8 mouse cellular contexts compared by ENCODE assay signal in the genomic region with DNA sequence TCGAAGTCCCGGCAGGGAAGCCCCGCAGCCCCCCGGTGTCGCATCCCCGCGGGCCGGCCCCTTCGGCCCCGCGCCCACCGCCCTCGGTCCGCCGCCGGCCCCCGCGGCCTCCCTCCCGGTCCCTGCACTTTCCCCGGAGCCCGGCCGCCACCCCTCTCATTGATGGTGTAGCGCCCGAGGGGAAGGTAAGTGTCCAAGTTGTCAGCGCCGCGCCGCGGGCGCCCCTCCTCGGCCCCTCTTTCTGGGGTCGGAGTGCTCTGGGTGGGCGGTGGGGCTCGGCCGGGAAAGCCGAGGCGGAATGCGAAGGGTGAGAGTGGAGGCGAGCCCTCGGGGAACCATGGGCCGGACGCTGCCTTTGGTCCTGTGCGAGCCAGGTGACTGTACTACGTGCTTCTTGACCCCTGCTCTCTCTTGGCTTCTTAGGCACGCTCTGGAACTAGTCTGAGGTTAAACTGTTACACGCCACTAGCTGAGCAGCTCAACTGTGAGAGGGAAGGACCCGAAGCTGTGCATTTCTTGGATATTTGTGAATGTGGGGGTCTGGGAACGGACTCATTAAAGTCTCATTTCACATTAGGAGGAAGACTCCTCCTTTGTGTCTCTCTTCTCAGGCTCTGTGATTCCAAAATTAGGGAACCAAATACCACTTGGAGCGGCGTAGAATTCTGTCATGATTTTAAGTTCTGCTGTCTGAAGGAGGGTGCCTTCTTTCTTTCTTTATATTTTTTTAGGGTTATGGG. TPM values are rescaled to one million over a fixed set of nuclear protein-coding genes. Genes with fewer than 3 reads are reported as not detected.
DNase-seq lines count a peak whose midpoint lies in the region; ATAC-seq and TF ChIP-seq lines count a peak whose summit lies in the region.

No protein-coding gene starts in this region.

- peak; percentile 26 for DNase-seq in layer of hippocampus, adult 11-12 months (ENCODE audit: low spot score)
- no peak for DNase-seq in layer of hippocampus, postnatal 14 days (ENCODE audit: low spot score in 2 of 2)
- DNase-seq in forebrain, embryonic 14.5 days (ENCODE audit: low spot score), result peak; percentile 36
- peak; percentile 65 for DNase-seq in hindbrain, embryonic 10.5 days (ENCODE audit: low spot score)
- DNase-seq in midbrain, embryonic 11.5 days (ENCODE audit: low spot score, missing footprints), result peak; percentile 95
- DNase-seq in splenic B cell, adult 2 months (ENCODE audit: low read depth, low spot score), result peak; percentile 50

- no peaks in the 10 kb centered on the region for H3K9me3 ChIP-seq in forebrain, embryonic 14.5 days (replicated peaks; ENCODE audit: control insufficient read depth, low read length)
- no peaks in the 10 kb centered on the region for H3K9me3 ChIP-seq in hindbrain, embryonic 10.5 days
- H3K9me3 ChIP-seq in limb, embryonic 12.5 days, result no peaks in the 10 kb centered on the region
- no peaks in the 10 kb centered on the region for H3K9me3 ChIP-seq in midbrain, embryonic 11.5 days (ENCODE audit: control insufficient read depth, low read length)

- H3K36me3 ChIP-seq in forebrain, embryonic 14.5 days (ENCODE audit: control insufficient read depth, insufficient read depth, low read length), result no peaks in the 10 kb centered on the region
- no peaks in the 10 kb centered on the region; the same call in 1 of the 2 replicates for H3K36me3 ChIP-seq in hindbrain, embryonic 10.5 days
- no peaks in the 10 kb centered on the region for H3K36me3 ChIP-seq in limb, embryonic 12.5 days
- no peaks in the 10 kb centered on the region for H3K36me3 ChIP-seq in midbrain, embryonic 11.5 days (ENCODE audit: control insufficient read depth, insufficient read depth, low read length)
- no peaks in the 10 kb centered on the region for H3K36me3 ChIP-seq in splenic B cell, adult 2 months (ENCODE audit: control insufficient read depth, insufficient read depth, low read length, poor library complexity, severe bottlenecking)

- TF ChIP-seq POLR2A in bone marrow, adult 2 months (IDR thresholded peaks at IDR 0.05; ENCODE audit: borderline replicate concordance, control insufficient read depth, low read depth, low read length), result no peak

- peak overlapping the region; percentile 82 for H3K4me3 ChIP-seq in bone marrow, adult 2 months (replicated peaks; ENCODE audit: control insufficient read depth, low read depth, low read length)
- peak overlapping the region; percentile 100 for H3K4me3 ChIP-seq in forebrain, embryonic 14.5 days (ENCODE audit: low read depth, low read length)
- peak overlapping the region; percentile 100 for H3K4me3 ChIP-seq in hindbrain, embryonic 10.5 days
- peak overlapping the region; percentile 90 for H3K4me3 ChIP-seq in limb, embryonic 12.5 days (replicated peaks)
- peak overlapping the region; percentile 75 for H3K4me3 ChIP-seq in midbrain, embryonic 11.5 days (ENCODE audit: low read depth, low read length)

- TF ChIP-seq CTCF in bone marrow, adult 2 months (IDR thresholded peaks at IDR 0.05; ENCODE audit: control insufficient read depth, insufficient read depth, low read length), result no peak

- peak; percentile 24 for ATAC-seq in forebrain, embryonic 14.5 days
- no peak for ATAC-seq in limb, embryonic 12.5 days (ENCODE audit: insufficient number of reproducible peaks, insufficient read depth, low FRiP score, low TSS enrichment, low read depth)
- ATAC-seq in midbrain, embryonic 11.5 days (ENCODE audit: low FRiP score), result peak; percentile 38

- peak overlapping the region; percentile 80 for H3K4me2 ChIP-seq in forebrain, embryonic 14.5 days (ENCODE audit: low read length)
- peak overlapping the region; percentile 66 for H3K4me2 ChIP-seq in limb, embryonic 12.5 days
- H3K4me2 ChIP-seq in midbrain, embryonic 11.5 days, result peak overlapping the region; percentile 73

- 2% methylated on average over 50 of the region's 50 CpGs for whole genome bisulfite sequencing in bone marrow, adult 2 months
- under 1% methylated on average over 49 of the region's 50 CpGs for WGBS in forebrain, embryonic 14.5 days
- WGBS in hindbrain, embryonic 10.5 days, result 2% methylated on average over 49 of the region's 50 CpGs
- 1% methylated on average over 49 of the region's 50 CpGs for WGBS in limb, embryonic 12.5 days
- under 1% methylated on average over 48 of the region's 50 CpGs for WGBS in midbrain, embryonic 11.5 days

- H3K9ac ChIP-seq in forebrain, embryonic 14.5 days (ENCODE audit: low read length), result peak overlapping the region; percentile 98
- peak overlapping the region; percentile 96 for H3K9ac ChIP-seq in limb, embryonic 12.5 days (replicated peaks)
- peak overlapping the region; percentile 85 for H3K9ac ChIP-seq in midbrain, embryonic 11.5 days (ENCODE audit: low read length)

- H3K4me1 ChIP-seq in bone marrow, adult 2 months (ENCODE audit: control insufficient read depth, insufficient read depth, low read length), result no peaks in the 10 kb centered on the region; the same call in none of the 2 replicates
- H3K4me1 ChIP-seq in forebrain, embryonic 14.5 days (ENCODE audit: control insufficient read depth, insufficient read depth, low read length), result peaks cover 14% of the 10 kb centered on the region; the same call in 1 of the 2 replicates
- peaks cover 32% of the 10 kb centered on the region for H3K4me1 ChIP-seq in hindbrain, embryonic 10.5 days (replicated peaks)
- peaks cover 35% of the 10 kb centered on the region for H3K4me1 ChIP-seq in limb, embryonic 12.5 days (replicated peaks)
- peaks cover 13% of the 10 kb centered on the region for H3K4me1 ChIP-seq in midbrain, embryonic 11.5 days (ENCODE audit: control insufficient read depth, insufficient read depth, low read length)

- no peaks in the 10 kb centered on the region for H3K27me3 ChIP-seq in forebrain, embryonic 14.5 days (replicated peaks; ENCODE audit: control insufficient read depth, insufficient read depth, low read length)
- no peaks in the 10 kb centered on the region for H3K27me3 ChIP-seq in hindbrain, embryonic 10.5 days (ENCODE audit: insufficient read depth, poor library complexity, severe bottlenecking)
- no peaks in the 10 kb centered on the region for H3K27me3 ChIP-seq in limb, embryonic 12.5 days
- H3K27me3 ChIP-seq in midbrain, embryonic 11.5 days (ENCODE audit: control insufficient read depth, insufficient read depth, low read length), result no peaks in the 10 kb centered on the region
- no peaks in the 10 kb centered on the region for H3K27me3 ChIP-seq in splenic B cell, adult 2 months (ENCODE audit: control insufficient read depth, insufficient read depth, low read length, poor library complexity, severe bottlenecking)

- peak overlapping the region; percentile 54; the same call in 1 of the 2 replicates for H3K27ac ChIP-seq in bone marrow, adult 2 months (ENCODE audit: control insufficient read depth, insufficient read depth, low read depth, low read length, poor library complexity)
- peak overlapping the region; percentile 99 for H3K27ac ChIP-seq in forebrain, embryonic 14.5 days (ENCODE audit: low read depth, low read length)
- peak overlapping the region; percentile 99 for H3K27ac ChIP-seq in hindbrain, embryonic 10.5 days
- peak overlapping the region; percentile 95 for H3K27ac ChIP-seq in limb, embryonic 12.5 days
- peak overlapping the region; percentile 75 for H3K27ac ChIP-seq in midbrain, embryonic 11.5 days (ENCODE audit: low read depth, low read length)

RNA-seq across cellular contexts. Expression of gene Rere, which starts 0.6 kb away (rescaled TPM):
- total RNA-seq in layer of hippocampus, postnatal 14 days (2021), result 100 to 1,000 TPM; 118 to 127 TPM
- 31.8 and 61.3 TPM in 2 replicates for polyA plus RNA-seq in bone marrow, adult 2 months (2011; ENCODE audit: insufficient read depth, insufficient read length, low replicate concordance, missing spikeins)
- polyA plus RNA-seq in forebrain, embryonic 14.5 days (2014; fragmentation: Nextera tagmentation; extraction: Ambion mirVana), result 21.2 and 25.1 TPM in 2 replicates
- 29.4 and 40.4 TPM in 2 replicates for polyA plus RNA-seq in hindbrain, embryonic 10.5 days (2016; fragmentation: Nextera tagmentation; extraction: Ambion mirVana)
- 31.4 and 35.4 TPM in 2 replicates for polyA plus RNA-seq in limb, embryonic 12.5 days (2016; fragmentation: Nextera tagmentation; extraction: Ambion mirVana)
- polyA plus RNA-seq in midbrain, embryonic 11.5 days (2014; fragmentation: Nextera tagmentation; extraction: Ambion mirVana), result 34.2 and 36.8 TPM in 2 replicates

RNA-seq across cellular contexts. Expression of gene Eno1, which starts 45.5 kb away (rescaled TPM):
- total RNA-seq in layer of hippocampus, postnatal 14 days (2021), result 100 to 1,000 TPM; 395 to 425 TPM
- polyA plus RNA-seq in bone marrow, adult 2 months (2011; ENCODE audit: insufficient read depth, insufficient read length, low replicate concordance, missing spikeins), result 26.0 and 96.4 TPM in 2 replicates
- 958 and 988 TPM in 2 replicates for polyA plus RNA-seq in forebrain, embryonic 14.5 days (2014; fragmentation: Nextera tagmentation; extraction: Ambion mirVana)
- 2,517 and 3,327 TPM in 2 replicates for polyA plus RNA-seq in hindbrain, embryonic 10.5 days (2016; fragmentation: Nextera tagmentation; extraction: Ambion mirVana)
- 1,793 and 1,872 TPM in 2 replicates for polyA plus RNA-seq in limb, embryonic 12.5 days (2016; fragmentation: Nextera tagmentation; extraction: Ambion mirVana)
- polyA plus RNA-seq in midbrain, embryonic 11.5 days (2014; fragmentation: Nextera tagmentation; extraction: Ambion mirVana), result 1,438 and 1,518 TPM in 2 replicates

Comparison
In these comparisons a context has a peak if more than half of its experiments do, and no peak if none do; other contexts are left out.
1. DNase-seq: peak in layer of hippocampus, adult 11-12 months (single experiment), forebrain, embryonic 14.5 days (single experiment), hindbrain, embryonic 10.5 days (single experiment), midbrain, embryonic 11.5 days (single experiment) and splenic B cell, adult 2 months (single experiment); none in layer of hippocampus, postnatal 14 days (0 of 2).
2. Peak in every context shown above with its lines, with median percentiles within 50 percentile points of each other: H3K27ac ChIP-seq, H3K4me3 ChIP-seq, H3K4me2 ChIP-seq and H3K9ac ChIP-seq.